ENCODE assay signal across 12 mouse cellular contexts in the genomic region with DNA sequence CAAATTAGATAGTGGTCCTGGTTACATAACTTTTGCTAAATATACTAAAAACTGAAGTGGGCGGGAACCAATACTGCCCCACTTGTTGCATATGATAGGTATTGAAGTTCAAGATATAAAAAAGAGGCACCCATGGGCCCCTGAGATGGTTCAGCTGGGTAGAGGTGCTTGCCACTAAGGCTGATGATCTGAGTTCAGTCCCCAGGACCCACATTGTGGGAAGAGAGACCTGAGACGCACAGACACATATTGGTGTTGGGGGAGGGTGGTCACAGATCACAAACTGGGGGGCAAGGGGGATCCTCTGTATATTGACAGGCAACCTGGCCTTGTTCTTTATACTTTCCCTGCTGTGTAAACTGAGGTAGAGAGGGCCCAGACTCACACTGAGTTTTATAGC. TPM values are rescaled to one million over a fixed set of nuclear protein-coding genes. Genes with fewer than 3 reads are reported as not detected.
DNase-seq lines count a peak whose midpoint lies in the region; ATAC-seq and TF ChIP-seq lines count a peak whose summit lies in the region.
"Had no signal": no experiment of that assay in that cellular context is flagged by ENCODE, and none has a peak within 500 bp of the region (broad histone marks: within the 10 kb centered on the region; RNA-seq: fewer than 3 reads in every experiment).

No protein-coding gene starts in this region.

- no peaks in the 10 kb centered on the region for H3K27me3 ChIP-seq in heart, embryonic 14.5 days (ENCODE audit: control insufficient read depth, insufficient read depth, low read length)
- H3K27me3 ChIP-seq in C2C12 (ENCODE audit: control insufficient read depth, insufficient read depth, insufficient read length) = no peaks in the 10 kb centered on the region
- no peaks in the 10 kb centered on the region for H3K27me3 ChIP-seq in embryonic facial prominence, embryonic 15.5 days
- no peaks in the 10 kb centered on the region for H3K27me3 ChIP-seq in limb, embryonic 10.5 days (ENCODE audit: low read depth, poor library complexity, severe bottlenecking)

- peaks cover 52% of the 10 kb centered on the region for H3K79me3 ChIP-seq in C2C12 (ENCODE audit: low read depth)

- H3K9ac ChIP-seq in heart, embryonic 14.5 days (ENCODE audit: low read length) = peak overlapping the region; percentile 100
- no peak overlapping the region for H3K9ac ChIP-seq in embryonic facial prominence, embryonic 15.5 days

- H3K36me3 ChIP-seq in heart, embryonic 14.5 days (ENCODE audit: control insufficient read depth, insufficient read depth, low read length) = peaks cover 46% of the 10 kb centered on the region
- H3K36me3 ChIP-seq in C2C12 (ENCODE audit: control insufficient read depth, insufficient read depth) = peaks cover 53% of the 10 kb centered on the region
- peaks cover 40% of the 10 kb centered on the region for H3K36me3 ChIP-seq in embryonic facial prominence, embryonic 15.5 days
- H3K36me3 ChIP-seq in limb, embryonic 10.5 days = peaks cover 50% of the 10 kb centered on the region

- H3K79me2 ChIP-seq in C2C12 (ENCODE audit: control insufficient read depth, insufficient read depth) = peaks cover 72% of the 10 kb centered on the region

- 79% methylated on average over 2 of the region's 2 CpGs for WGBS in heart, embryonic 14.5 days
- 78% methylated on average over 2 of the region's 2 CpGs for WGBS in embryonic facial prominence, embryonic 15.5 days
- 82% methylated on average over 2 of the region's 2 CpGs for WGBS in limb, embryonic 10.5 days

- H3K4me1 ChIP-seq in heart, embryonic 14.5 days (ENCODE audit: control insufficient read depth in 2 of 2, insufficient read depth in 2 of 2, low read length in 2 of 2) = peaks cover 17 to 37% of the 10 kb centered on the region in 2 experiments
- H3K4me1 ChIP-seq in embryonic facial prominence, embryonic 15.5 days = peaks cover 21% of the 10 kb centered on the region
- H3K4me1 ChIP-seq in limb, embryonic 10.5 days = peaks cover 25% of the 10 kb centered on the region

- no peak for TF ChIP-seq CTCF in C2C12 (IDR thresholded peaks at IDR 0.05; ENCODE audit: control insufficient read depth, insufficient read depth, insufficient read length)

- peak overlapping the region; percentile 54 for H3ac ChIP-seq in C2C12 (ENCODE audit: control insufficient read depth, insufficient read length, low read depth)

- peak overlapping the region in 1 of 2 experiments; percentile 94; a peak in 2 of 4 replicates for H3K4me3 ChIP-seq in heart, embryonic 14.5 days (ENCODE audit: control insufficient read depth in 1 of 2, insufficient read depth in 1 of 2, low read depth in 1 of 2, low read length in 2 of 2)
- peak overlapping the region; percentile 32 for H3K4me3 ChIP-seq in C2C12 (ENCODE audit: insufficient read depth, poor library complexity, severe bottlenecking)
- peak overlapping the region; percentile 89; the same call in 1 of the 2 replicates for H3K4me3 ChIP-seq in embryonic facial prominence, embryonic 15.5 days (replicated peaks)
- peak overlapping the region; percentile 92 for H3K4me3 ChIP-seq in limb, embryonic 10.5 days

- H3K4me2 ChIP-seq in heart, embryonic 14.5 days (ENCODE audit: low read length) = peak overlapping the region; percentile 80
- peak overlapping the region; percentile 66 for H3K4me2 ChIP-seq in embryonic facial prominence, embryonic 15.5 days (replicated peaks)

- H3K9me3 ChIP-seq in heart, embryonic 14.5 days (ENCODE audit: control insufficient read depth, low read length) = no peaks in the 10 kb centered on the region
- no peaks in the 10 kb centered on the region for H3K9me3 ChIP-seq in embryonic facial prominence, embryonic 15.5 days (replicated peaks)
- H3K9me3 ChIP-seq in limb, embryonic 10.5 days (replicated peaks) = no peaks in the 10 kb centered on the region

- DNase-seq in heart, postnatal 36 days = no peak
- no peak for DNase-seq in limb, embryonic 10.5 days (ENCODE audit: low spot score)
- no peak for DNase-seq in testis, postnatal 10 days (ENCODE audit: low spot score)
- no peak for DNase-seq in Muller cell, postnatal 12 days (ENCODE audit: inconsistent ontology term)
- DNase-seq in cerebellum, adult 9-10 months = no peak

- intact Hi-C loops in heart, postnatal 36 days (cut with DNase I) = loop anchor here (2.0 to 10.0 kb wide), 2 partner anchors 21 to 213 kb away; no protein-coding TSS in a partner anchor

- 0 out of 4 replicates have a peak overlapping the region, but pooled peaks of 1 of the 2 experiments have one; percentile 95 for H3K27ac ChIP-seq in heart, embryonic 14.5 days (replicated peaks in 1 of 2; ENCODE audit: control insufficient read depth in 1 of 2, insufficient read depth in 1 of 2, low read depth in 2 of 2, low read length in 2 of 2)
- H3K27ac ChIP-seq in embryonic facial prominence, embryonic 15.5 days (replicated peaks) = peak overlapping the region; percentile 99
- peak overlapping the region; percentile 100 for H3K27ac ChIP-seq in limb, embryonic 10.5 days

- no peak for ATAC-seq in heart, embryonic 14.5 days (ENCODE audit: insufficient number of reproducible peaks, insufficient read depth, low FRiP score, low read depth)
- no peak for ATAC-seq in embryonic facial prominence, embryonic 15.5 days (ENCODE audit: insufficient number of reproducible peaks, low FRiP score, low TSS enrichment, low read depth)

TF ChIP-seq in C2C12, 6 proteins besides CTCF, POLR2A, EP300 and RAD21:
- TF ChIP-seq CEBPB (IDR thresholded peaks at IDR 0.05; ENCODE audit: low read depth) (no peak), USF1 (IDR thresholded peaks at IDR 0.05; ENCODE audit: low read depth) (no peak), MYOD1 (IDR thresholded peaks at IDR 0.05; ENCODE audit: control insufficient read depth, insufficient read length, low read depth) (no peak), MYOG (IDR thresholded peaks at IDR 0.05; ENCODE audit: control insufficient read depth, extremely low read depth, insufficient read length) (no peak), MAX (IDR thresholded peaks at IDR 0.05) (no peak)

RNA-seq across cellular contexts. Expression of a gene that starts 2.7 kb away (rescaled TPM):
- polyA plus RNA-seq in heart, embryonic 14.5 days (2014; fragmentation: Nextera tagmentation; extraction: Ambion mirVana) = 305 and 318 TPM in 2 replicates
- total RNA-seq in heart, postnatal 36 days (2021) = 10 to 100 TPM; 86.3 to 97.2 TPM
- 434 TPM for polyA plus RNA-seq in C2C12 (2012; fragmentation: generic; extraction: Trizol)
- polyA plus RNA-seq in embryonic facial prominence, embryonic 15.5 days (2015; fragmentation: Nextera tagmentation; extraction: Ambion mirVana) = 600 and 613 TPM in 2 replicates
- polyA plus RNA-seq in limb, embryonic 10.5 days (2016; fragmentation: Nextera tagmentation; extraction: Ambion mirVana) = 828 and 829 TPM in 2 replicates

RNA-seq across cellular contexts. Expression of a gene that starts 23.6 kb away (rescaled TPM):
- polyA plus RNA-seq in heart, embryonic 14.5 days (2014; fragmentation: Nextera tagmentation; extraction: Ambion mirVana) = 57.8 and 58.2 TPM in 2 replicates
- total RNA-seq in heart, postnatal 36 days (2021) = 10 to 100 TPM; 18.6 to 26.0 TPM
- polyA plus RNA-seq in C2C12 (2012; fragmentation: generic; extraction: Trizol) = 122 TPM
- 113 and 116 TPM in 2 replicates for polyA plus RNA-seq in embryonic facial prominence, embryonic 15.5 days (2015; fragmentation: Nextera tagmentation; extraction: Ambion mirVana)
- 137 and 139 TPM in 2 replicates for polyA plus RNA-seq in limb, embryonic 10.5 days (2016; fragmentation: Nextera tagmentation; extraction: Ambion mirVana)

RNA-seq across cellular contexts. Expression of a gene that starts 30.6 kb away (rescaled TPM):
- not detected in 2 replicates for polyA plus RNA-seq in heart, embryonic 14.5 days (2014; fragmentation: Nextera tagmentation; extraction: Ambion mirVana)
- total RNA-seq in heart, postnatal 36 days (2021) = not detected
- 0.01 TPM for polyA plus RNA-seq in C2C12 (2012; fragmentation: generic; extraction: Trizol)
- polyA plus RNA-seq in embryonic facial prominence, embryonic 15.5 days (2015; fragmentation: Nextera tagmentation; extraction: Ambion mirVana) = 0.08 TPM in 1 of 2 replicates, not detected in the other
- 0.04 TPM in 1 of 2 replicates, not detected in the other for polyA plus RNA-seq in limb, embryonic 10.5 days (2016; fragmentation: Nextera tagmentation; extraction: Ambion mirVana)
- total RNA-seq: adrenal gland, postnatal 4 days; gastrocnemius, postnatal 25 days; left cerebral cortex, postnatal 10 days had no signal

RNA-seq across cellular contexts. Expression of a gene that starts 52.0 kb away (rescaled TPM):
- not detected in 2 replicates for polyA plus RNA-seq in heart, embryonic 14.5 days (2014; fragmentation: Nextera tagmentation; extraction: Ambion mirVana)
- total RNA-seq in heart, postnatal 36 days (2021) = not detected
- 0.04 TPM for polyA plus RNA-seq in C2C12 (2012; fragmentation: generic; extraction: Trizol)
- polyA plus RNA-seq in embryonic facial prominence, embryonic 15.5 days (2015; fragmentation: Nextera tagmentation; extraction: Ambion mirVana) = 0.26 TPM in 1 of 2 replicates, not detected in the other
- not detected in 2 replicates for polyA plus RNA-seq in limb, embryonic 10.5 days (2016; fragmentation: Nextera tagmentation; extraction: Ambion mirVana)
- total RNA-seq: adrenal gland, postnatal 4 days; gastrocnemius, postnatal 25 days; left cerebral cortex, postnatal 10 days had no signal

RNA-seq across cellular contexts. Expression of a gene that starts 54.5 kb away (rescaled TPM):
- polyA plus RNA-seq in heart, embryonic 14.5 days (2014; fragmentation: Nextera tagmentation; extraction: Ambion mirVana) = not detected in 2 replicates
- not detected for total RNA-seq in heart, postnatal 36 days (2021)
- polyA plus RNA-seq in C2C12 (2012; fragmentation: generic; extraction: Trizol) = not detected
- polyA plus RNA-seq in embryonic facial prominence, embryonic 15.5 days (2015; fragmentation: Nextera tagmentation; extraction: Ambion mirVana) = 0.17 TPM in 1 of 2 replicates, not detected in the other
- polyA plus RNA-seq in limb, embryonic 10.5 days (2016; fragmentation: Nextera tagmentation; extraction: Ambion mirVana) = 0.04 TPM in 1 of 2 replicates, not detected in the other
- total RNA-seq: gastrocnemius, postnatal 25 days; left cerebral cortex, postnatal 10 days; neutrophil, adult 5-6 weeks had no signal
